Mouse (Mus musculus): ENCODE measurements around the gene Safb.
"Not testable (repeated sequence)": the region's sequence is repeated elsewhere in the genome, so short reads cannot be mapped to it uniquely, and the experiment has no call there.

The Safb gene

DNA sequence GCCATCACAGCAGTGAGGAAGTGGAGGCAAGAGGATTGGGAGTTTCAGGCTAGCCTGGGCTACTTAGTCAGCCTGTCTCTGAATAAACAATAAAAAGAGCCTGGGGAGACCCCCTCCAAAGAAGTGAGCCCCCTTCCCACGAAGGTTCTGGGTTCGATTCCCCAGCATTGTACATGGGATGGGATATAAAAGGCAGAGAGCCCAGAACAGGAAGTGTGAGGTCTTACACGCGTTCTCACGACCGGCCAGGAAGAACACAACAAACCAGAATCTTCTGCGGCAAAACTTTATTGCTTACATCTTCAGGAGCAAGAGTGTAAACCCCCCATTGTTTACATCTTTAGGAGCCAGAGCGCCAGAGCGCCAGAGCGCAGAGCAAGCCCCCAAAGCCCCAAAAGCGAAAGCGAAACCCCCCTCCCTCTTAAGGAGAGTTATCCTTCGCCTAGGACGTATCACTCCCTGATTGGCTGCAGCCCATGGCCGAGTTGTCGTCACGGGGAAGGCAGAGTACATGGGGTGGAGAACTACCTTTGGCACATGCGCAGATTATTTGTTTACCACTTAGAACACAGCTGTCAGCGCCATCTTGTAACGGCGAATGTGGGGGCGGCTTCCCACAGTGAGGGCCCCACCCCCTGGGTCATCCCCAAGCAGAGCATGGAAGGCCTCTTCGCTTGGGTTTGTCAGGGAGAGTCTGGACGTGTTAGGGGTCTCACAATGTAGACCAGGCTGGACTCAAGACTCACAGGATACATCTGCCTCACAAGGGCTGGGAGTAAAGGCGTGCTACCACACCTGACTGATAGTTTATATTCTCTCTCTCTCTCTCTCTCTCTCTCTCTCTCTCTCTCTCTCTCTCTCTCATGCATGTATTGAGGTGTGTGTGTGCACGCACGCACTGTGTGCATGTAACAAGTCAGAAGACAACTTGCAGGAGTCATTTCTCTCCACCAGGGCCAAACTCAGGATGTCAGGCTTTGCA, 45.5 kb downstream of the Safb start:
- ATAC-seq (ENCODE audit: insufficient number of reproducible peaks, low FRiP score, low TSS enrichment), result not testable (repeated sequence)

DNA sequence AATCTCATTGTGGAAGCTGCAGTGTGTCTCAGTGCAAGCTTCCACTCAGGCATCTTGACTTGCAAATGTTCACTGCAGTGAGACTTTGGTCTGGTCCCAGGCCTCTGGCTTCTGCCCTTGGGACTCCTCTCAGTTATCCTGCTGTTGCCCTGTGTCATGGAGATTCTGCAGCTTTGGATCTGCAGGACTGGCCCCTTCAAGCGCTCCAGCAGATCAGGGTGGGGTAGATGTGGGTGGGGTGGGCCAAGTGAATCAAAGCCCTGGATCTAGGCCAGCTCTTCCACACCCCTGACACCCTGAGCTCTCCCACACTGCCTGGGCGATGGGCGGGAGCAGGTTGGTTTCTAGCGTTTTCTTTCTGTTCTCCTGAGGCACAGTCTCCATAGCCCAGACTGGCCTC, 47.2 kb downstream of the Safb start:
- no peak for ATAC-seq (ENCODE audit: insufficient number of reproducible peaks, low FRiP score, low TSS enrichment)

DNA sequence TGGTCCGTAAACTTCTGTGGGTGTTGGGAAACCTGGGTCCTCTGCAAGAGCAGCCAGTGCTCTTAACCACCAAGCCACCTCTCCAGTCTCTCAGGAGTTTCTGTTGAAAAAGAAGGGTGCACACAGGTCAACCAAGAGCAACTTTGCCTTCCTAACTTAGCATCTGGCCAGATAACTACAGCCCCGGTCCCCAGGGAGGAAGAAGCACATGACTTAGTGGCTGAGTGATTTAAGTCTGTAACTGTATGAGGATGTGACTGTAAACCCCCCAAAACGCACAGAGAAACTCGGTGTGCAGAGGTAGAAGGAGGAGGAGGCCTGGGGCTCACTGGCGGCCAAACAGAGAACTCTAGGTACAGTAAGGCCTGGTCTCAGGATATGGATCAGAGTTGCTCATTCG, 49.4 kb downstream of the Safb start:
- ATAC-seq (ENCODE audit: insufficient number of reproducible peaks, low FRiP score, low TSS enrichment), result no peak

DNA sequence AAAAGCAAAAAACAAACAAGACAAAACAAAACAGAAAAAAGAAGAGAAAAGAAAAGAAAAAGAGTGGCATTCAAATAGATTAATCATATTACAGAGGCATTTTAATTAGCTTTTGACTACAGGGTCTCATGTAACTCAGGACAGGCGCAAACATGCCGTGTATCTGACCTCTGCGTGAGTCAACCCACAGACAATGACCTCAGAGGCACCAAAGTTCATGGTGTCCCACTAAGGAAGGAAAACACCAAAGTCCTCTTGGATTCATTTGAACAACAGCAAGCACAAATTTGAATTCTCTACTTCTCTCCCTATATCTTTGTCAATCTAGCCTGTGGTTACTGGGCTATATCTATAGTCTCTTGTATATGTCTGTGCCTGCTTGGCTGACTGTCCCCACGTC, 58.6 kb downstream of the Safb start:
- ATAC-seq (ENCODE audit: insufficient number of reproducible peaks, low FRiP score, low TSS enrichment), result no peak

DNA sequence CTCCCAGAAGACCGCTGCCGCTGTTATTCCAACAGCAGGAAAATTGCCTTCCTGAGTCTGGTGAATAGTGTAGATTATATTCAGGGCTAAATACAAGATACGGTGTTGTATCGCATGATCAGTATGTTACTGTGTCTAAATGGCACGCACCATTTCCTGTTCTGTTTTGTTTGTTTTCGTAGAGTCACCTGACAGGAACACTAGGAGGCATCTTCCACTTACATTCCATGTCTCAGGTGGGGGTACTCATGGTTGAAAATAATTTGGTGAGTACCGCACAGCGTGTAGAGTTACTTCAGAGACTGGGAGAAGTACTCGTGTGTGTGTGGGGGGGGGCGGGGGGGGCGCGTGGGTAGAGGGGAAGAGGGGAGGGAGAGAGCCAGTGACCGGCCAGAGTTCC, 62.9 kb downstream of the Safb start:
- ATAC-seq (ENCODE audit: insufficient number of reproducible peaks, low FRiP score, low TSS enrichment), result no peak

DNA sequence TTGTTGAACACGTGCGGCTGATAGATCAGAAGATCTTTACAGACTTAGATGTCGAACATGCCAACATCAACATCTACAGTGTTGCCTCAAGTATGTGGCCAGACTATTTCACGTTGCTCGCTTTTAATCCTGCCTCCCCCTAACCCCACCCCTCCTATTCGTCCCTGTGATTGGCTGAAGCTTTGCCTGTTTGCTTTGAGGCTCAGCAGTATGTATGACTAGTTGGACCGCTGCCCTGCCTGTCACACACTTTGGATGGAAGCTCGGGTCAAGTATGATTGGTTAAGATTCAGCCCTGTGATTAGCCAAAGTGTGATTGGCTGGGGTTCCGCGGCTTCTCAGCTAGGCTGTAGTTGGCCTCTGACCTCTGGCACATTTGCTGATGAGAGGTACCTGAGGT, 67.2 kb downstream of the Safb start:
- no peak for ATAC-seq (ENCODE audit: insufficient number of reproducible peaks, low FRiP score, low TSS enrichment)

DNA sequence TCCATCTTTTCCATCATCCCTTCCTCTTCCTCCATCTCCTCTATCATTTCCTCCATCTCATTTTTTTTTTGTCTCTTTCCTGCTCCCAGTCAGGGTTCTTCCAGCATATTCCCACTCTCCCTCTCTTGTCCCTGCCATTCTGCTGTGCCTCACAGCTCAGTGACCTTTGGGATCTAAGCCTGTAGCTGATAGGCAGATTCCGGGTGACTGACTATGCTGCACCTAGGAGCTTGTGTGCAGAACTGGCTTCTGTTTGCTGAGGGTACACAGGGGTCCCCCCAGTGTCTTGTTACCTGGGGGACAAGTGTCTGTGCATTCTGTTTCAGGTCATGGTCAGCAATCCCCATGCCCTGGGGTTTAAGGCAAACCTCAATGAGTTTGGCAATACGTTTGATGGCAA, 70.1 kb downstream of the Safb start:
- no peak for ATAC-seq (ENCODE audit: insufficient number of reproducible peaks, low FRiP score, low TSS enrichment)

DNA sequence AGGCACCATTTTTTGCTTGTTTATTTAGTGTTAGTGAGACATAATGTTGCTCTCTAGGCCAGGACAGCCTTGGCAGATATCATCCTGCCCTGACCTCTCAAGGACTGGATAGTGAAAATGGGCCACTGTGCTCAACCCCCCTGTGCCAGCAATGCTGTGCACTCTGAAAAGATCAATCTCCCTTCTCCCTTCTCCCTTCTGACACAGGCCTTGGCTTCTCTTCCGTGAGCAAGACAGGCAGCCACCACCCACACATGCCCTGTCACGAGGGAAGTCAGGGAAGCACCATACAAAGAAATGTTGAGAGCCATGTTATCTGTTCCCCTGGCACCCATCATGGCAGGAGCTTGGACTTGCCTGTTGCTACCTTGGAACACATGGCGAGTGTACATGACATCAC, 70.7 kb downstream of the Safb start:
- ATAC-seq (ENCODE audit: insufficient number of reproducible peaks, low FRiP score, low TSS enrichment), result no peak
